Mouse (Mus musculus) liver, adult 2 months (tissue): Measurements from ENCODE around the gene Zbtb20.

ENCODE experiments used
- CTCF ChIP-seq: fragments of 200-500 bp; IDR thresholded peaks from 2 replicates; pipeline ENCODE4 v1.5.1; 2011; ENCODE audit warnings: low read depth, low read length, control low read depth
- POLR2A ChIP-seq: fragments of 200-500 bp; IDR thresholded peaks from 2 replicates; pipeline ENCODE4 v1.6.1; 2011; ENCODE audit warnings: low read length, control low read depth; ENCODE audit not compliant: insufficient read depth; ENCODE audit errors: extremely low read depth

- TF ChIP-seq CTCF (no peak), POLR2A (no peak)
These were observed 24.6 kb downstream of the Zbtb20 start for GRCm38 (mm10) chr16:42900328-42900727.
